Mouse (Mus musculus): ENCODE data around the gene Ndufaf5. TPM values are rescaled to one million over a fixed set of nuclear protein-coding genes. Genes with fewer than 3 reads are reported as not detected.
A peak's percentile ranks its signal among the peaks of the same experiment; 100 is the strongest.
"Not testable (repeated sequence)": the region's sequence is repeated elsewhere in the genome, so short reads cannot be mapped to it uniquely, and the experiment has no call there.

Gene Ndufaf5
- 29.1 and 32.1 TPM in 2 replicates for polyA plus RNA-seq (2015; fragmentation: Nextera tagmentation; extraction: Ambion mirVana)

GRCm38 (mm10) chr2:140170127-140170802 lies at the start of gene Ndufaf5, which contains the start of gene Esf1:
Gene Ndufaf5 (plus strand): TSS chr2:140170649.
Gene Esf1 (minus strand): TSS chr2:140170564.
- H3K9me3 ChIP-seq: no peaks in the 10 kb centered on the region
- peaks cover 20% of the 10 kb centered on the region for H3K4me1 ChIP-seq
- peak; percentile 99 for ATAC-seq (ENCODE audit: low FRiP score, low read depth)
- no peaks in the 10 kb centered on the region for H3K27me3 ChIP-seq
- WGBS: under 1% methylated on average over 43 of the region's 43 CpGs
- peaks cover 23% of the 10 kb centered on the region for H3K36me3 ChIP-seq
- peak within 1 kb of the TSS; percentile 90 for H3K9ac ChIP-seq
- H3K4me2 ChIP-seq (replicated peaks): peak within 1 kb of the TSS; percentile 88
- peak within 1 kb of the TSS; percentile 90 for H3K4me3 ChIP-seq
- H3K27ac ChIP-seq: peak within 1 kb of the TSS; percentile 77; the same call in 1 of the 2 replicates

GRCm38 (mm10) chr2:140125516-140125915 lies 44.9 kb upstream of the Ndufaf5 start:
- H3K27me3 ChIP-seq: no peaks in the 10 kb centered on the region
- H3K4me3 ChIP-seq: no peak overlapping the region
- H3K4me1 ChIP-seq: no peaks in the 10 kb centered on the region
- no peak for ATAC-seq (ENCODE audit: low FRiP score, low read depth)
- WGBS: 90% methylated on average over 2 of the region's 2 CpGs
- H3K4me2 ChIP-seq (replicated peaks): no peak overlapping the region
- no peak overlapping the region for H3K27ac ChIP-seq
- peaks cover 75% of the 10 kb centered on the region for H3K36me3 ChIP-seq
- H3K9ac ChIP-seq: no peak overlapping the region
- no peaks in the 10 kb centered on the region for H3K9me3 ChIP-seq

GRCm38 (mm10) chr2:140151743-140152142 lies 18.7 kb upstream of the Ndufaf5 start, which contains the start of gene Gm17374:
Gene Gm17374 (plus strand): TSS chr2:140152043.
- H3K27ac ChIP-seq; H3K9ac ChIP-seq; H3K4me3 ChIP-seq; H3K4me2 ChIP-seq (replicated peaks); H3K9me3 ChIP-seq; H3K27me3 ChIP-seq; ATAC-seq (ENCODE audit: low FRiP score, low read depth); H3K4me1 ChIP-seq: not testable (repeated sequence)
- H3K36me3 ChIP-seq: peaks cover 42% of the 10 kb centered on the region
- 92% methylated on average over 4 of the region's 4 CpGs for WGBS

GRCm38 (mm10) chr2:140159186-140159730 lies 11.2 kb upstream of the Ndufaf5 start:
- H3K27me3 ChIP-seq: no peaks in the 10 kb centered on the region
- H3K27ac ChIP-seq: no peak overlapping the region
- H3K4me3 ChIP-seq: no peak overlapping the region
- peaks cover 55% of the 10 kb centered on the region for H3K36me3 ChIP-seq
- no peaks in the 10 kb centered on the region for H3K9me3 ChIP-seq
- 82% methylated on average over 3 of the region's 3 CpGs for WGBS
- no peak overlapping the region for H3K9ac ChIP-seq
- no peaks in the 10 kb centered on the region for H3K4me1 ChIP-seq
- no peak overlapping the region for H3K4me2 ChIP-seq (replicated peaks)
- ATAC-seq (ENCODE audit: low FRiP score, low read depth): no peak

GRCm38 (mm10) chr2:140163351-140163854 lies 7.0 kb upstream of the Ndufaf5 start:
- H3K4me2 ChIP-seq (replicated peaks): no peak overlapping the region
- ATAC-seq (ENCODE audit: low FRiP score, low read depth): no peak
- H3K9ac ChIP-seq: no peak overlapping the region
- no peak overlapping the region for H3K4me3 ChIP-seq
- H3K9me3 ChIP-seq: no peaks in the 10 kb centered on the region
- 92% methylated on average over 5 of the region's 5 CpGs for WGBS
- H3K27ac ChIP-seq: no peak overlapping the region
- H3K4me1 ChIP-seq: no peaks in the 10 kb centered on the region
- H3K36me3 ChIP-seq: peaks cover 43% of the 10 kb centered on the region
- no peaks in the 10 kb centered on the region for H3K27me3 ChIP-seq

- Histone ChIP-seq H3K4me2 (replicated peaks) (peak overlapping the region; percentile 88), H3K9me3 (no peaks in the 10 kb centered on the region), H3K27me3 (no peaks in the 10 kb centered on the region), H3K9ac (no peak overlapping the region), H3K36me3 (peaks cover 29% of the 10 kb centered on the region), H3K27ac (no peak overlapping the region), H3K4me3 (no peak overlapping the region), H3K4me1 (peaks cover 20% of the 10 kb centered on the region)
- no peak for ATAC-seq (ENCODE audit: low FRiP score, low read depth)
- 74% methylated on average over 1 of the region's 1 CpGs for WGBS
Measured at GRCm38 (mm10) chr2:140169057-140169456, 1.4 kb upstream of the Ndufaf5 start.

GRCm38 (mm10) chr2:140170803-140171553 lies 529 bp downstream of the Ndufaf5 start:
- Histone ChIP-seq H3K27ac (peak overlapping the region; percentile 77; the same call in 1 of the 2 replicates), H3K4me1 (peaks cover 20% of the 10 kb centered on the region), H3K36me3 (peaks cover 22% of the 10 kb centered on the region), H3K9me3 (no peaks in the 10 kb centered on the region), H3K4me2 (replicated peaks) (peak overlapping the region; percentile 88), H3K27me3 (no peaks in the 10 kb centered on the region), H3K9ac (peak overlapping the region; percentile 90), H3K4me3 (peak overlapping the region; percentile 90)
- 9% methylated on average over 28 of the region's 28 CpGs for WGBS
- ATAC-seq (ENCODE audit: low FRiP score, low read depth): peak; percentile 95

- H3K27me3 ChIP-seq; H3K9ac ChIP-seq; H3K4me2 ChIP-seq (replicated peaks); ATAC-seq (ENCODE audit: low FRiP score, low read depth); H3K9me3 ChIP-seq; H3K27ac ChIP-seq; H3K4me3 ChIP-seq; H3K4me1 ChIP-seq: not testable (repeated sequence)
- peaks cover 46% of the 10 kb centered on the region for H3K36me3 ChIP-seq
- 92% methylated on average over 3 of the region's 3 CpGs for WGBS
Measured at GRCm38 (mm10) chr2:140185685-140186210, 15.3 kb downstream of the Ndufaf5 start.

- 66% methylated on average over 2 of the region's 2 CpGs for whole genome bisulfite sequencing
- no peak overlapping the region for H3K27ac ChIP-seq
- H3K9ac ChIP-seq: no peak overlapping the region
- H3K4me2 ChIP-seq (replicated peaks): no peak overlapping the region
- H3K36me3 ChIP-seq: peaks cover 58% of the 10 kb centered on the region
- H3K4me3 ChIP-seq: no peak overlapping the region
- no peaks in the 10 kb centered on the region for H3K9me3 ChIP-seq
- no peaks in the 10 kb centered on the region for H3K4me1 ChIP-seq
- no peak for ATAC-seq (ENCODE audit: low FRiP score, low read depth)
- no peaks in the 10 kb centered on the region for H3K27me3 ChIP-seq
Measured at GRCm38 (mm10) chr2:140200713-140201112, 30.3 kb downstream of the Ndufaf5 start.

GRCm38 (mm10) chr2:140202573-140202972 lies 32.1 kb downstream of the Ndufaf5 start:
- Histone ChIP-seq H3K4me3 (no peak overlapping the region), H3K27me3 (no peaks in the 10 kb centered on the region), H3K9ac (no peak overlapping the region), H3K36me3 (peaks cover 64% of the 10 kb centered on the region), H3K27ac (no peak overlapping the region), H3K4me2 (replicated peaks) (no peak overlapping the region), H3K4me1 (no peaks in the 10 kb centered on the region), H3K9me3 (no peaks in the 10 kb centered on the region)
- no peak for ATAC-seq (ENCODE audit: low FRiP score, low read depth)
- WGBS: 88% methylated on average over 5 of the region's 5 CpGs

GRCm38 (mm10) chr2:140203756-140204155 lies 33.3 kb downstream of the Ndufaf5 start:
- Histone ChIP-seq H3K4me1 (no peaks in the 10 kb centered on the region), H3K9me3 (no peaks in the 10 kb centered on the region), H3K4me2 (replicated peaks) (no peak overlapping the region), H3K27ac (no peak overlapping the region), H3K36me3 (peaks cover 60% of the 10 kb centered on the region), H3K27me3 (no peaks in the 10 kb centered on the region), H3K4me3 (no peak overlapping the region), H3K9ac (no peak overlapping the region)
- no peak for ATAC-seq (ENCODE audit: low FRiP score, low read depth)
- 94% methylated on average over 7 of the region's 7 CpGs for WGBS

Measured in limb, embryonic 13.5 days (tissue).